Mouse (Mus musculus) cerebellum, adult 11 months (tissue): ENCODE measurements at regions not wholly inside any gene's neighbourhood (a gene's known extent, or its start where the extent isn't known, plus 50 kb on each side); places are given as distances from the start of the nearest gene placed in this dataset.

Experiments used
- DNase-seq: peaks from one replicate; pipeline ENCODE4 v3.0.0; 2022

DNA sequence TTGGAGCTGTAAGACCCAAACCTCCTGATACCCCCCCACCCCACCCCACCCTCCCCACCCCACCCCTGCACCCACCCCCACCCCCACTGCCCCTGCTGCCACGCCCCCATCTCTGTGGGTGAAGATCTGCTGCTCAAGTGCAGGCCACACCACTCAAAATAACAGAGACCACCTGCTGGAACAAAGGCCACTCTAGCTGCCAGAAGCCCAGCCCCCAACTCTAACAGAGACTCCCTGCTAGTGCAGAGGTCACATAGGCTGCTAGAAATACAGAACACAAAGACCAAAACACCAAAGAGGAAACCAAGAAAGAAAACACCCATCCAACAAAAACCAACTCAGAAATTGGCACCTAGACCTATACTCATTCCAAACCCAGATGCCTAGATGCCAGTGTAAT lies 58.9 kb downstream of the Olfr267 start:
- DNase-seq, result no peak

GRCm38 (mm10) chr4:58726424-58726823 lies 61.1 kb downstream of the Olfr267 start:
- no peak for DNase-seq

- peak; percentile 2 for DNase-seq
These were observed 64.7 kb downstream of the Olfr267 start for GRCm38 (mm10) chr4:58722772-58723171.

DNA sequence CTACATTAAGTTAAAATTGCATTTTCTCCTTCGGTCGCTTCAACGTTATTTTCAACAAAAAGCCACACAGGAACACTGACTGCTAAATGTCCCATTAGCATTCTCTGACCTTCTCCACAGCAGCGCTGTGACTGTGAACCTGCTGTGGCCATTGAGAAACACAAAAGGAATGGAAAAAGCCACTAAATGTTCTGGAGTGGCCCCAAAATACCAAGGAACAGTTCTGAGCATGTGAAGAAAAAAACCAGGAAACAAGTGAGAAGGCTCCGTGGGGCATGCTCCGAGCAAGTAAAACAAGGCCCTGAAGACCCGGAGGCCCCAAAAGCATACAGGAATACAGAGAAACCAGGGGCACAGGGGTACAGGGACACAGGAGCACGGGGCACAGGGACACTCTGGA lies 66.8 kb downstream of the Olfr267 start:
- no peak for DNase-seq

DNA sequence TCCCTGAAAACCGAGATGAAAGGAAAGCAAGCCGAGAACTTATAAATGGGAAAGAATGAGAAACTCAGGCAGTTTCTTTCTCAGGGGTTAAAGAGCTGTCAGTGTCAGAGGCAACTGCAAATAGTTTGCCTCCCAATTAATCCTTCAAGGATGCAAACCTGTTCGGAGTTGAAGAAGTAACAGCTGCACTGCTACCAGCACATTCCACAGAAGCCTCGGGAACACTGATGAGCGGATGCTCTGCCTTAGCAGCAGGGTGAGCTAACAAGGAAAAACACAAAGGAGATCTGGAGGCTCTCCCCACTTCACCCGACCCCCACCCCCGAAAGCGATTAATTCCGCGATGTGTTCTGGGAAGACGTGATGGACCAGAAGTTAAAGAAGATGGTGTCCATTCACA lies 71.1 kb downstream of the Olfr267 start:
- no peak for DNase-seq

- no peak for DNase-seq
These were observed 71.7 kb downstream of the Olfr267 start for GRCm38 (mm10) chr4:58715846-58716245.

DNA sequence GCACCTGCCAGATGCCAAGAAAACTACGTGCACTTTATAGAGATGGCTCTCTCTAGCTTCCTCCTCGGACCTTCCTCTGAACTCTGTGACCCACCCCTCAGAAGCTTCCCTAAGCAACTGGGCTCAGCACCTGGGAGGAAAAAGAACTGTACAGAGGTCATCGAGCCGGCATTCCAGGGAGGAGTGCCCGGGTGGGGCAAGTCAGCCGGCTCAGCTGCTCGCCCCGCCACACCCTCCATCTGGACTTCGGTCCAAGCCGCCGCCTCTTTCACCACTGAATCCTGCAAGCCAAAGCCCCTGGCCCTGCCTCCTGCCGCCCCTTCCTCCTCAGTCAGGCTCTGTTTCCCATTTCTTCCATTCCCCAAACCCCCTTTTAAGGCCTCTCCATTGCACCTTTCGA lies 73.3 kb downstream of the Olfr267 start:
- no peak for DNase-seq

DNA sequence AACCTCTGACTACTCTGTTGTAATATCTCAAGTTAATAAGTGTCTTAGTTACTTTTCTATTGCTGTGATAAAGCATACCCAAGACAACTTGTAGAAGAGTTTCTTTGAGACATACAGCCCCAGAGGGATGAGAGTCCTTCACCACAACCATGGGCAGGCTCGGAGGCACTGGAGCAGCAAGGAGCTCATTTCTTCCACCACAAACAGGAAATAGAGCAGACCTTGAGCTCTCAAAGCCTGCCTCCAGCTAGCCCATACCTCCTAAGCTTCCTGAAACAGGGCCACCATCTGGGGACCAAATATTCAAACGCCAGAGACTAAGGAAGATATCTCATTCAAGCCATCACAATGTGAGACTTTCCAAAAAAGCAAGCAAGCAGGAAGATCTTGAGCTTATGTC lies 74.6 kb downstream of the Olfr267 start:
- no peak for DNase-seq

GRCm38 (mm10) chr4:58712166-58712565 lies 75.3 kb downstream of the Olfr267 start:
- DNase-seq, result no peak

DNA sequence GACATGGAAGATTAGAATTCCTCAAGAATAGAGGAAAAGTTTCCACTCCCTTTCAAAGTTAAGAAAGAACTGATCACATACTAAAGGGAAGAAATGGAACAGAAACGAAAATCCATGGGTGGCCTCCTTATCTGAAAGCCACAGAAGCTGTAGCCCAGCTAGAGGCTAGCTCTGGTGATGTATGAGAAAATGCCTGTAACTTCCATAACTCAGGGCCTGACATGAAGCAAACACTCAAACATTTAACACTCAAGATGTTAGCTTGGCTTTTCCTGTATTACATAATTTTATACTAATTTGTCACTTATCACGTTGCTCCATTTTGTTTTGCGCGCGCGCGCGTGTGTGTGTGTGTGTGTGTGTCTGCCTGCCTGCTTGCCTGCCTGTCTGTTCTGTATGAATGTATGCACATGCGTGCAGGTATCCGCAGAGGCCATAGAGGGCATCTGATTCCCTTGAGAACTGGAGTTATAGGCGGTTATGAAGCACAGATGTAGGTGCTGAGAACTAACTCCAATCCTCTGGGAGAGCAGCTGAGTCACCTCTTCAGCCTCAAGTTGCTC lies 88.2 kb downstream of the Olfr267 start:
- DNase-seq, result no peak

DNA sequence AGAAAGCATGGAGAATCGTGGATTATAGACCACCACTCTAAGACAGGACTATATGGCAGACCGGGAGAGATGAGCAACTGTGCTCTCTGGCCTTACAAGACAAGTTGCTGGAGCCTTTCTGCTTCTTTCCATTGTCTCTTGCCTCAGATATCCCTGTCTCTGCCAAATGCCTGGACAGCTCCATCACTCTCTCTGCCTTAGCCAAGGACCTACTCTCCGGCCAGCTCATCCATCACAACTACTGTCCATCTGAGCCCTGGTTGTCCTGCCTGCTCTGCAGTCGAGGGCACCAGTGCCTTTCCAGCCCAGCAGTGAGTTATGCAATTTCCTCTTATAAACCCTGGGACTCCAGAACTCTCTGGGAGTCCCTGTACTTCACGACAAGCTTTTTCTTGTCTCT lies 88.7 kb downstream of the Olfr267 start:
- DNase-seq, result no peak

DNA sequence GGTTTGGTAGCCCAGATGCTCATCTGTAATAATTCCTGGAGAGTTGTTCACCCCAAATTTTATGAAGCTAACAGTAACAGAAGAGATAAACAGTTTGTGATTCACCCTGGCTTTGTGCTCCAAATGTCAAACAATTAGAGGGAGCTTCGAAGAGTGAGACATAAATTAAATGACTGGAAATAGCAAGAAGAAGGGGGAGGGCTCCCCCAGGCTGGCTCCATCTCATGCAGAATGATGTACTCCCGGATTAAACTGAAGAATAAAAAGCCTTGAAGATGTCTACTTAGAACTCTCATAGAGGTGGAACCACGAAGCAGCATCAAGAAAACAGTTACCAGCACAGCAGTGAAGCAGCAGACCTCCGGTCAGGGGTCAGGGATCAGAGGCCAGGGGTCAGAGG lies 90.8 kb downstream of the Olfr267 start:
- DNase-seq, result no peak

GRCm38 (mm10) chr4:58695281-58695680 lies 92.2 kb downstream of the Olfr267 start:
- no peak for DNase-seq

- no peak for DNase-seq
These were observed 94.5 kb downstream of the Olfr267 start for GRCm38 (mm10) chr4:58693018-58693417.

GRCm38 (mm10) chr4:58681926-58682325 lies 105.6 kb downstream of the Olfr267 start:
- no peak for DNase-seq

GRCm38 (mm10) chr4:58677701-58678385 lies 109.7 kb downstream of the Olfr267 start:
- DNase-seq, result no peak

DNA sequence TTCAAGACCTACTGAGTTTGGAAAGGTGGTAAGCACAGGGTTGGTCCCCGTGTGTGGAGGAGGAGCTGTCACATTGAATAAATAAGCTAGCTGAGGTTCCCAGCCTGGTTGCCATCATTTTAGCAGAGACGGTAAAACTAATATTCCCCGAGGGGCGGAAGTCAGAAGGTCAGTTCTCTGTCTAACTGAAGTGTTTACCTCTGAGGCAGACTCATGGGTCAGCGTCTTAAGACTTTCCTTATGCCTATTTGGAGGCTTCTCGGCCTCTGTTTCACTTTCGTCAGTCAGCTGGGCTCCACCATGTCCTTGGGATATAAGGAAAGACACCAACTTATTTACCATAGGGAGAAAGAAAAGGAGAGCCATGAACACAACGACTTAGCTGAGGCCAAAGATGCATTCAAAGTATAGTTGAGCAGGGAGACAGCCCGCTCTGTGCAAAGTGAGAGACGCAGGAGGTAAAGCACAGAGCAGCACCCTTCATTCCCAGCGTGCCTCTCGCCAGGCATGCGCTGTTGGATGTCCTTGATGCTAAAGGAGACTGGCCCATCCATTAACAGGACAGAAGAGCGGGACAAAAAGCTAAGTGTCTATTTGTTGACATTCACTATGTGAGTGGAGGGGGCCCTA lies 116.0 kb downstream of the Olfr267 start:
- no peak for DNase-seq

DNA sequence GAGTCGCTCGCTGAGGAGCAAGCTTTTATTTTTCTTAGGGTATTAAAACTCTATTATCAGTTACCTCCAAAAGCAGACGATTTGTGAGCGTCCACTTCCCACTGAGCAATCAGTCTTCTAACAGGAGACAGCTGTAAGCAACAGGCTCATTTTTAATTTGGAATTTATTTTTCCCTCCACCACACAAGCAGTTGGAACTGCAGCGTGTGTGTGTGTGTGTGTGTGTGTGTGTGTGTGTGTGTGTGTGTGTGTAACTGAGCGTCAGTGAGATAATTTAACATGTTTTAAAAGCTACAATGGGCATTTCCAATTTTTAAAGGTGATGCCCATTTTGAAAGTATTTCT lies 116.6 kb downstream of the Olfr267 start:
- no peak for DNase-seq

DNA sequence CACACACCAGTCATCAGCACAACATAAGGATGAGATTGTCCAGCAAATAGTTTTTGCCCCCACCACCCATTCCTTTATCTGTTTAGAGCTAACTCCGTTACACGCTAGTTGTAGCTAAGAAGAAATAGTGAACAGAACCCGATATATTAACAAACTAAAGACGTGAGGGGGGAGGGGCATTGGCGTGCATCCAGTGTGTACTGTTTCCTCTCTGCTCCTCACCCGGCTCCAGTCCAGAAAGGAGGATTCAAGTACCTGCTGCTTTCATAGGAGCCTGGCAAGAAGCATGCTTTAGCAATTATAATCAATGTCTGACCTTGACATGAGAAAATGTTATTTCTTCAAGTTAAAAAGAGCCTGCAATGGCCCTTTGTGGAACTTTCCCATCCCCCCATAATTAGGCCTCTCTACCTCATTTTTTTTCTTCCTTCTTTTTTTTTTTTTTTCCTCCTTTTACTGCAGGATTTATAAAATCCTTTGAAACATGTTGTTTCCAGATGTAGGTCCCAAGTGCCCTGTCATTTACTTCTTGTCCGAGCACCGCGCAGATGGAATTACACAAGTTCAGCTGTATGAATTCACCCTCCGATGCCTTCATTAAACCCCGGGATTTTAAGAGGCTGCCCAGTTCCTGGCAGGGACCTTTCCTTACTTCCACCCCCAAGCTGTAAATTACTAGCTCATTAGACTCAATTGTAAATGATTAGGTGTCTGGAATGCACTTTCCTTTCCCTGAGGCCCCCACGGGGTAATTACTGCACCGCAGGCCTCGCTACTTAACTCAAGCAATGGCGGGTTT lies 116.6 kb upstream of the Lpar1 start:
- DNase-seq, result no peak

GRCm38 (mm10) chr4:58668368-58669153 lies 114.9 kb upstream of the Lpar1 start:
- no peak for DNase-seq

DNA sequence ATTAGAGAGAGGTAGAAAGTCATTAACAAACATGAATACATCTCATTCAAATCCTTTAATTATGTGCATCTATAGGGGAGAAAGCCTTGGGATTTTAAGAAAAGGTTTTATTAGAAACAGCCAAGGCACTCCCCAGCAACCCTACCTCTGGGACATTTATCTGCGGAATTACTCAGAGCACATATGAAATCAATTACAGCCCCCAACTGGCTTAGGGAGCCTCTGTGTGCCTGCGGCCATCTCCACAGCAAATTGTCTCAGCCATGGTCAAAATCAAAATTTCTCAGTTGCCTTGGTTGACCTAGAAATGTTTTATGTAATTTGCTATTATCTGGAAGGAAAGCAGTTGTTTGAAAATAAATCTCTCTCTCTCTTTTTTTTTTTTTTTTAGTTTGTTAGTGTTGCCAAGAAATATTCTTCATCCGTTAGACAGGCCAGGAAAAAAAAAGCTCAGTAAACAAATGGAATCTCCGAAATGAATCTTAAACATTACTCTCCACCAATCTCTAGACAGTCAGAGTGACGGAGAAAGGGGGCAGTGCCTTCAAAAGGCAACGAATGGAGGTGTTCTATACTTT lies 110.0 kb upstream of the Lpar1 start:
- no peak for DNase-seq

GRCm38 (mm10) chr4:58661781-58662293 lies 108.1 kb upstream of the Lpar1 start:
- no peak for DNase-seq
